Mouse (Mus musculus) liver, embryonic 15.5 days (tissue): ENCODE data around the gene Syne1. TPM values are rescaled to one million over a fixed set of nuclear protein-coding genes. Genes with fewer than 3 reads are reported as not detected.

Experiments used
- ATAC-seq: fragments of 200-750 bp; cut with Nextera tagmentation; 2 replicates; pipeline ENCODE4 v1.8.0; 2017; ENCODE audit warnings: moderate number of reproducible peaks, mild to moderate bottlenecking, moderate library complexity; ENCODE audit not compliant: insufficient read depth
- H3K27ac ChIP-seq: fragments of 300-500 bp; sonication (generic); replicated peaks from 2 replicates; pipeline ENCODE4 v1.5.1; 2015; ENCODE audit warnings: mild to moderate bottlenecking, inconsistent platforms
- H3K27me3 ChIP-seq: fragments of 300-500 bp; sonication (generic); 2 replicates; pipeline ENCODE4 v1.6.1; 2015; ENCODE audit warnings: mild to moderate bottlenecking, inconsistent platforms
- H3K36me3 ChIP-seq: fragments of 300-500 bp; sonication (generic); replicated peaks from 2 replicates; pipeline ENCODE4 v1.6.1; 2015; ENCODE audit warnings: moderate library complexity, mild to moderate bottlenecking, inconsistent platforms
- H3K4me1 ChIP-seq: fragments of 300-500 bp; sonication (generic); replicated peaks from 2 replicates; pipeline ENCODE4 v1.6.1; 2015; ENCODE audit warnings: inconsistent platforms
- H3K4me2 ChIP-seq: fragments of 300-500 bp; sonication (generic); 2 replicates; pipeline ENCODE4 v1.6.1; 2015; ENCODE audit warnings: moderate library complexity, mild to moderate bottlenecking, inconsistent platforms
- H3K4me3 ChIP-seq: fragments of 300-500 bp; sonication (generic); replicated peaks from 2 replicates; pipeline ENCODE4 v1.5.1; 2015; ENCODE audit warnings: mild to moderate bottlenecking, inconsistent platforms
- H3K9ac ChIP-seq: fragments of 300-500 bp; sonication (generic); 2 replicates; pipeline ENCODE4 v1.6.1; 2015; ENCODE audit warnings: moderate library complexity, mild to moderate bottlenecking, inconsistent platforms
- H3K9me3 ChIP-seq: fragments of 300-500 bp; sonication (generic); replicated peaks from 2 replicates; pipeline ENCODE4 v1.6.1; 2016; ENCODE audit warnings: inconsistent platforms
- WGBS: fragments of 180-500 bp; shearing (Covaris S2); methylation state at CpG from one replicate; pipeline ENCODE4 v1.1.7; 2015; ENCODE audit warnings: mixed read lengths; ENCODE audit not compliant: insufficient replicate concordance; 5-methylcytosine and 5-hydroxymethylcytosine counted together
- polyA plus RNA-seq: library from polyadenylated mRNA; unstranded; fragments of >200 nt; fragmentation: Nextera tagmentation; extraction: Ambion mirVana; gene quantifications from 2 replicates; pipeline ENCODE4 v1.2.1, GENCODE M21; 2015

Gene Syne1
- polyA plus RNA-seq, 1 experiment from 2014 or later = 4.4 TPM

GRCm38 (mm10) chr10:5236926-5237325, 314.4 kb downstream of the Syne1 start:
- Histone ChIP-seq H3K4me1 (no peaks in the 10 kb centered on the region), H3K9me3 (no peaks in the 10 kb centered on the region), H3K27me3 (no peaks in the 10 kb centered on the region), H3K36me3 (no peaks in the 10 kb centered on the region), H3K4me2 (no peak overlapping the region), H3K9ac (no peak overlapping the region), H3K27ac (no peak overlapping the region), H3K4me3 (no peak overlapping the region)
- 52% methylated on average over 4 of the region's 4 CpGs for WGBS
- no peak for ATAC-seq

GRCm38 (mm10) chr10:5236171-5236570, 315.1 kb downstream of the Syne1 start:
- H3K4me2 ChIP-seq = no peak overlapping the region
- WGBS = 71% methylated on average over 3 of the region's 3 CpGs
- no peak overlapping the region for H3K4me3 ChIP-seq
- H3K36me3 ChIP-seq = no peaks in the 10 kb centered on the region
- no peaks in the 10 kb centered on the region for H3K9me3 ChIP-seq
- H3K27me3 ChIP-seq = no peaks in the 10 kb centered on the region
- no peaks in the 10 kb centered on the region for H3K4me1 ChIP-seq
- no peak overlapping the region for H3K9ac ChIP-seq
- no peak for ATAC-seq
- no peak overlapping the region for H3K27ac ChIP-seq

GRCm38 (mm10) chr10:5234721-5235501, 316.4 kb downstream of the Syne1 start:
- Histone ChIP-seq H3K4me2 (no peak overlapping the region), H3K4me3 (no peak overlapping the region), H3K4me1 (no peaks in the 10 kb centered on the region), H3K27me3 (no peaks in the 10 kb centered on the region), H3K36me3 (no peaks in the 10 kb centered on the region), H3K9ac (no peak overlapping the region), H3K9me3 (no peaks in the 10 kb centered on the region), H3K27ac (no peak overlapping the region)
- 61% methylated on average over 9 of the region's 9 CpGs for WGBS
- ATAC-seq = no peak

GRCm38 (mm10) chr10:5229129-5229528, 322.2 kb downstream of the Syne1 start:
- Histone ChIP-seq H3K9ac (no peak overlapping the region), H3K9me3 (no peaks in the 10 kb centered on the region), H3K4me1 (no peaks in the 10 kb centered on the region), H3K27ac (no peak overlapping the region), H3K4me3 (no peak overlapping the region), H3K36me3 (no peaks in the 10 kb centered on the region), H3K27me3 (no peaks in the 10 kb centered on the region), H3K4me2 (no peak overlapping the region)
- 75% methylated on average over 8 of the region's 8 CpGs for WGBS
- ATAC-seq = no peak

- no peak overlapping the region for H3K4me3 ChIP-seq
- H3K27me3 ChIP-seq = no peaks in the 10 kb centered on the region
- H3K9me3 ChIP-seq = no peaks in the 10 kb centered on the region
- no peak for ATAC-seq
- H3K36me3 ChIP-seq = no peaks in the 10 kb centered on the region
- no peak overlapping the region for H3K4me2 ChIP-seq
- 69% methylated on average over 20 of the region's 20 CpGs for WGBS
- no peak overlapping the region for H3K9ac ChIP-seq
- no peaks in the 10 kb centered on the region for H3K4me1 ChIP-seq
- H3K27ac ChIP-seq = no peak overlapping the region
These were observed 323.7 kb downstream of the Syne1 start for GRCm38 (mm10) chr10:5227395-5228076.

- no peak for ATAC-seq
- Histone ChIP-seq H3K27ac (no peak overlapping the region), H3K4me3 (no peak overlapping the region), H3K4me1 (no peaks in the 10 kb centered on the region), H3K36me3 (no peaks in the 10 kb centered on the region), H3K9ac (no peak overlapping the region), H3K4me2 (no peak overlapping the region), H3K9me3 (no peaks in the 10 kb centered on the region), H3K27me3 (no peaks in the 10 kb centered on the region)
- 58% methylated on average over 1 of the region's 1 CpGs for WGBS
These were observed 335.3 kb downstream of the Syne1 start for GRCm38 (mm10) chr10:5215943-5216342.

- 0 out of 2 replicates have a peak, but pooled peaks cover 6% of the 10 kb centered on the region for H3K36me3 ChIP-seq
- H3K9ac ChIP-seq = 0 out of 2 replicates have a peak overlapping the region, but pooled peaks have one; percentile 6
- peaks cover 58% of the 10 kb centered on the region for H3K4me1 ChIP-seq
- H3K9me3 ChIP-seq = no peaks in the 10 kb centered on the region
- 9% methylated on average over 7 of the region's 7 CpGs for WGBS
- peak overlapping the region; percentile 25; the same call in 1 of the 2 replicates for H3K4me2 ChIP-seq
- no peaks in the 10 kb centered on the region for H3K27me3 ChIP-seq
- no peak overlapping the region for H3K4me3 ChIP-seq
- peak overlapping the region; percentile 82 for H3K27ac ChIP-seq
- peak; percentile 37; the same call in 1 of the 2 replicates for ATAC-seq
These were observed 343.2 kb downstream of the Syne1 start for GRCm38 (mm10) chr10:5207905-5208641.

- H3K36me3 ChIP-seq = 0 out of 2 replicates have a peak, but pooled peaks cover 6% of the 10 kb centered on the region
- peak; percentile 92 for ATAC-seq
- WGBS = 20% methylated on average over 3 of the region's 3 CpGs
- H3K4me2 ChIP-seq = peak overlapping the region; percentile 57
- peak overlapping the region; percentile 86 for H3K27ac ChIP-seq
- no peaks in the 10 kb centered on the region for H3K9me3 ChIP-seq
- H3K9ac ChIP-seq = peak overlapping the region; percentile 7; the same call in 1 of the 2 replicates
- H3K27me3 ChIP-seq = no peaks in the 10 kb centered on the region
- peak overlapping the region; percentile 12; the same call in 1 of the 2 replicates for H3K4me3 ChIP-seq
- H3K4me1 ChIP-seq = peaks cover 66% of the 10 kb centered on the region
These were observed 345.3 kb downstream of the Syne1 start for GRCm38 (mm10) chr10:5205977-5206376.

GRCm38 (mm10) chr10:5205570-5205969, 345.7 kb downstream of the Syne1 start:
- H3K9ac ChIP-seq = peak overlapping the region; percentile 7; the same call in 1 of the 2 replicates
- peak overlapping the region; percentile 86 for H3K27ac ChIP-seq
- peak; percentile 72 for ATAC-seq
- H3K4me2 ChIP-seq = peak overlapping the region; percentile 57
- peaks cover 66% of the 10 kb centered on the region for H3K4me1 ChIP-seq
- H3K36me3 ChIP-seq = 0 out of 2 replicates have a peak, but pooled peaks cover 6% of the 10 kb centered on the region
- no peaks in the 10 kb centered on the region for H3K9me3 ChIP-seq
- H3K4me3 ChIP-seq = peak overlapping the region; percentile 12; the same call in 1 of the 2 replicates
- no peaks in the 10 kb centered on the region for H3K27me3 ChIP-seq
- WGBS = 30% methylated on average over 5 of the region's 5 CpGs

GRCm38 (mm10) chr10:5203837-5204236, 347.4 kb downstream of the Syne1 start:
- no peak for ATAC-seq
- Histone ChIP-seq H3K9me3 (no peaks in the 10 kb centered on the region), H3K4me3 (no peak overlapping the region), H3K36me3 (no peaks in the 10 kb centered on the region), H3K27ac (peak overlapping the region; percentile 86; the same call in 1 of the 2 replicates), H3K4me1 (peaks cover 61% of the 10 kb centered on the region), H3K9ac (no peak overlapping the region), H3K4me2 (no peak overlapping the region), H3K27me3 (no peaks in the 10 kb centered on the region)
- 53% methylated on average over 10 of the region's 10 CpGs for WGBS

GRCm38 (mm10) chr10:5197356-5197755, 353.9 kb downstream of the Syne1 start:
- Histone ChIP-seq H3K36me3 (no peaks in the 10 kb centered on the region), H3K4me2 (no peak overlapping the region), H3K9me3 (no peaks in the 10 kb centered on the region), H3K4me1 (peaks cover 22% of the 10 kb centered on the region), H3K27me3 (no peaks in the 10 kb centered on the region), H3K9ac (no peak overlapping the region), H3K4me3 (no peak overlapping the region), H3K27ac (no peak overlapping the region)
- ATAC-seq = no peak
- 47% methylated on average over 2 of the region's 2 CpGs for WGBS
